Mouse (Mus musculus): ENCODE measurements around the gene Dok7. TPM values are rescaled to one million over a fixed set of nuclear protein-coding genes. Genes with fewer than 3 reads are reported as not detected.

Gene Dok7
- 24.5 and 26.9 TPM in 2 replicates for total RNA-seq (2014; rRNA removed)
- 10.9 and 11.6 TPM in 2 replicates for polyA plus RNA-seq (2015; fragmentation: Nextera tagmentation; extraction: Ambion mirVana)

DNA sequence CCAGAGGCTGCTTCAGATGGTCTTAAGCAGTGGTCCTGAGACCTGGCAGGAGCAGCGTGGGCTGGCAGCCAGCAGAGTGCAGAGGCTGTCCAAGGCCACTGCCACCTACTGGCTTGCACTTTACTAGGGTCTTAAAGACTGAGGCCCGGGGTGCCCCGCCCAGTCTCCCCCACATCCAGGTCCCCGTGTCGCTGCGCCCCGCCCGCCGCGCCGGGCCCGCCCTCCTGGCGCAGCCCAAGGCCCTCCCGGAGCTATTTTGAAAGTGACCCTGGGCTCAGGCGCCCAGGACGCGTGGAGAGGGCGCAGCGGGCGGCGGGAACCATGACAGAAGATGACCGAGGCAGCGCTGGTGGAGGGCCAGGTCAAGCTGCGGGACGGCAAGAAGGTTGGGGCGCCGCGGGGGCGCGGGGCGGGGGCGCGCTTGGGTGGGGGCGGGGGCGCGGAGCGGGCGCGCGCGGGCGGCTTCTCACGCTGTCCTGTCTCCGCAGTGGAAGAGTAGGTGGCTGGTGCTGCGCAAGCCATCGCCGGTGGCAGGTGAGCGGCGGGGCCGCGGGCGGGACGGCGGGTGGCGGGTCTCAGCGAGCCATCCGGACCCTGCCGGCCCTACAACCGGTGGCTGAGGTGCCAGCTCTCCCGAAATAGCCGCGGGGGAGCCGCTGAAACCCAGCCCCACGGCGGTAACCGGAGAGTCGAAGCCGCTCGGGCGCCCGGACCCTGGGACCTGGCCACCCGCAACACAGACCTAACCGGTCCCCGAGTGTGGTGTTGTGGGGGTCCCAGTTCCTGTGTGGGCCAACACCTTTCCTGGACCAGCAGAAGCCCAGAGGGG is at the start of gene Dok7:
Dok7 (plus strand) TSS at position 163 of the 829 bp plus-strand sequence.
- H3K9me3 ChIP-seq (ENCODE audit: low read length) = no peaks in the 10 kb centered on the region
- ATAC-seq (peak; percentile 67), DNase-seq (ENCODE audit: low spot score) (peak; percentile 76)
- peak; percentile 52 for TF ChIP-seq CTCF (IDR thresholded peaks at IDR 0.05; ENCODE audit: low read depth)
- H3K4me1 ChIP-seq (ENCODE audit: insufficient read depth, low read length) = peaks cover 22% of the 10 kb centered on the region
- under 1% methylated on average over 54 of the region's 74 CpGs for WGBS
- H3K36me3 ChIP-seq (ENCODE audit: insufficient read depth, low read length) = no peaks in the 10 kb centered on the region
- no peaks in the 10 kb centered on the region for H3K27me3 ChIP-seq (ENCODE audit: insufficient read depth, low read length)
- H3K27ac ChIP-seq = peak within 1 kb of the TSS; percentile 71
- peak within 1 kb of the TSS; percentile 61 for H3K4me3 ChIP-seq (ENCODE audit: low read length)
- peak within 1 kb of the TSS; percentile 95 for H3K4me2 ChIP-seq (ENCODE audit: low read depth, low read length)
- peak within 1 kb of the TSS; percentile 72 for H3K9ac ChIP-seq (replicated peaks; ENCODE audit: low read length)

DNA sequence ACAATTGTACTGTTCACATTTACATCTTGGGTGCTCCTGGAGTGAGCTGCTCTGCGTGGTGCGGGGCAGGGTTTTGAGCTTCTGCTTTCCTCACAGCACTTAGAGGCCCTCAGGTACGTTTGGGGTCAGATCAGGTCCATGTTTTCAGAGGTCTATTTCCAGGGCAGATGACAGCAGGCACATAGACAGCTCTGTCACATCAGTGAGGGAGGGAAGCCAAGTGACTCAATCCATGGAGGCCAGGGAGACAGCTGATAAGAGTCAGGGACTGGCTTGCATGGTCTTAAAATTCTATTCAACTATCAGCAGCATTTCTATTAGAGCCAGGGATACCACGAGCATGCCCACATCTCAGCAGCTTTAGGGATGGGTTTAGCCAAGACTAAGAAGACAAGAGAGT is 47.4 kb upstream of the Dok7 start:
- no peak overlapping the region for H3K9ac ChIP-seq (replicated peaks; ENCODE audit: low read length)
- no peak overlapping the region for H3K27ac ChIP-seq
- DNase-seq (ENCODE audit: low spot score) (no peak), ATAC-seq (no peak)
- TF ChIP-seq CTCF (IDR thresholded peaks at IDR 0.05; ENCODE audit: low read depth) = no peak
- 90% methylated on average over 4 of the region's 4 CpGs for WGBS
- no peaks in the 10 kb centered on the region for H3K9me3 ChIP-seq (ENCODE audit: low read length)
- no peaks in the 10 kb centered on the region for H3K36me3 ChIP-seq (ENCODE audit: insufficient read depth, low read length)
- no peak overlapping the region for H3K4me2 ChIP-seq (ENCODE audit: low read depth, low read length)
- no peaks in the 10 kb centered on the region for H3K4me1 ChIP-seq (ENCODE audit: insufficient read depth, low read length)
- no peak overlapping the region for H3K4me3 ChIP-seq (ENCODE audit: low read length)
- no peaks in the 10 kb centered on the region for H3K27me3 ChIP-seq (ENCODE audit: insufficient read depth, low read length)

DNA sequence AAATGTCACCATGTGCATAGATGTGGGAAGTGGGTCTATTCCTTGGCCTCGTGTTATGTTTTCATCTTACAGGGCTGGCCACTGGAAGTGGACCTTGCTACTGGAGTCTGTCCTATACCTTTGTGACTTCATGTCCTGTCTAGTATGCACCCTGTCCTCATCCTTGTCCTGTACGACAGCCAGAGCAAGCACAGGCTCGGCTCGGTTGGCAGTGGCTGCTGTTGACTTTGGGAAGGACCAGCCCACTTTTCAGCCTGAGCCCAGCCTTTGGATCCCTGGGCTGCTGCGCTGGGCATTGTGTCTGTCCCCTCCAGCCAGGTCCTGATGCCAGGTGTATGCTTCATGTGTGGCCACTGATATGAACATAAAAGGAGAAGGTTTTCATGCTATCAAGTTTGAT is 45.9 kb upstream of the Dok7 start:
- no peak for TF ChIP-seq CTCF (IDR thresholded peaks at IDR 0.05; ENCODE audit: low read depth)
- Histone ChIP-seq H3K9ac (replicated peaks; ENCODE audit: low read length) (no peak overlapping the region), H3K27ac (no peak overlapping the region), H3K9me3 (ENCODE audit: low read length) (no peaks in the 10 kb centered on the region), H3K4me1 (ENCODE audit: insufficient read depth, low read length) (no peaks in the 10 kb centered on the region), H3K4me2 (ENCODE audit: low read depth, low read length) (no peak overlapping the region), H3K4me3 (ENCODE audit: low read length) (no peak overlapping the region), H3K27me3 (ENCODE audit: insufficient read depth, low read length) (no peaks in the 10 kb centered on the region), H3K36me3 (ENCODE audit: insufficient read depth, low read length) (no peaks in the 10 kb centered on the region)
- DNase-seq (ENCODE audit: low spot score) = no peak
- no peak for ATAC-seq
- WGBS = 51% methylated on average over 5 of the region's 5 CpGs

DNA sequence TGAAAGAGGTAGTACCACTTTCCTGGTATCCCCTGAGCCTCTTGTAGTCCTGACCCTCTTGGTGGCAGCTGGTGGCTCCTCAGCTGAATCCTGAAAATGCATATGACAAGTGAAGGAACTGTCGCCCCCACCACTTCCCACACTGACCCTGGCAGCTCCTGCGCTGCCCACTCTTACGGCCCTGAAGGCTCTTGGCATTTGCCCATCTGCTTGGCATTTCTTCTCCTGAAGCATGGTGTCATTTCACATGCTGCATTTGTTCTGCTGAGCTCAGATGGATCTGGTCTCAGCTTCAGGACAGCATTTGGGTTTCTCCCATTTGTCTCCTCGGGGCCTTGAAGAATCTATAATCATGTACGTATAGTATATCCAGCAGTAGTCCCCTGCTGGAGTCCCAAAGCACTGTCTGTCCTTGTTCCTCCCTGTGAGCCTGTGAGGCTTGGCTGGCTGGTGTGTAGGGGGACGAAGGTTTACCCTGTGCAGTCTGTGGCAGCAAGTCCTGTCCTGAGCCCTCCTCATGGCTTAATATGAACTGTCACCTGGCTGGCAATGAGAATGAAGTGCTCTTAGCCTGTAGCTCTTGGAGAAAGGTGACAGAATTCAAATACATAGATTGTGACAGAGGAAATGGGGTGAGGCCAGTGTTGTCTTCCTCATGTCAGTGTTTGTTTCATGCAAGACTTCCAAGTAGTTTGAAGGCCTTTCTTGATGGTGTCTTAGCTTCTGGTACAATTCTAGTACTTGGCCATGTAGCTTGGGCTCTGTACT is 45.2 kb upstream of the Dok7 start:
- H3K4me1 ChIP-seq (ENCODE audit: insufficient read depth, low read length) = no peaks in the 10 kb centered on the region
- no peaks in the 10 kb centered on the region for H3K36me3 ChIP-seq (ENCODE audit: insufficient read depth, low read length)
- ATAC-seq = no peak
- H3K4me3 ChIP-seq (ENCODE audit: low read length) = no peak overlapping the region
- no peaks in the 10 kb centered on the region for H3K27me3 ChIP-seq (ENCODE audit: insufficient read depth, low read length)
- H3K9me3 ChIP-seq (ENCODE audit: low read length) = no peaks in the 10 kb centered on the region
- DNase-seq (ENCODE audit: low spot score) = peak; percentile 43
- TF ChIP-seq CTCF (IDR thresholded peaks at IDR 0.05; ENCODE audit: low read depth) = no peak
- H3K9ac ChIP-seq (replicated peaks; ENCODE audit: low read length) = no peak overlapping the region
- 69% methylated on average over 6 of the region's 6 CpGs for whole genome bisulfite sequencing
- no peak overlapping the region for H3K4me2 ChIP-seq (ENCODE audit: low read depth, low read length)
- H3K27ac ChIP-seq = no peak overlapping the region

DNA sequence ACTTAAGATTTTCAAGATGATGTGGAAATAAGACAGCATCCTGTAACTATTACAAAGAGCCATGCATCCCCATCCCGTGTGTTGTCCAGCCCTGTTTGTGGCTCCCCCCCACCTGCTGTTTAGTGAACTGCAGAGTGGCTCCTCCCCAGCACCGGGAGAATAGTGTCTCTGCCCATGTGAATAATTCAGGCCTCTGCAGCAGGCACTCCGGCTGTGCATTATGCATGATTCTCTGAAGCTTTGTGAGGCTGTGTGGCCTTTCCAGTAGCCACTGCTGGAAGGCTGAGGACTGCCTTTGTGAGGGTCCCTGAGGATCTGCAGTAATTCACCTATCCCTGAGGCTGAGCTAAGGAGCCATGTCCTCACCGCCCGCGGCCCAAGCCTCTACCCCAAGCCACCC is 42.5 kb upstream of the Dok7 start:
- Histone ChIP-seq H3K36me3 (ENCODE audit: insufficient read depth, low read length) (no peaks in the 10 kb centered on the region), H3K4me3 (ENCODE audit: low read length) (no peak overlapping the region), H3K9me3 (ENCODE audit: low read length) (no peaks in the 10 kb centered on the region), H3K27me3 (ENCODE audit: insufficient read depth, low read length) (no peaks in the 10 kb centered on the region), H3K4me1 (ENCODE audit: insufficient read depth, low read length) (no peaks in the 10 kb centered on the region; the same call in 1 of the 2 replicates), H3K9ac (replicated peaks; ENCODE audit: low read length) (no peak overlapping the region), H3K27ac (peak overlapping the region; percentile 43; the same call in 1 of the 2 replicates), H3K4me2 (ENCODE audit: low read depth, low read length) (no peak overlapping the region)
- ATAC-seq (peak; percentile 50), DNase-seq (ENCODE audit: low spot score) (peak; percentile 41)
- 28% methylated on average over 6 of the region's 6 CpGs for WGBS
- TF ChIP-seq CTCF (IDR thresholded peaks at IDR 0.05; ENCODE audit: low read depth) = no peak

DNA sequence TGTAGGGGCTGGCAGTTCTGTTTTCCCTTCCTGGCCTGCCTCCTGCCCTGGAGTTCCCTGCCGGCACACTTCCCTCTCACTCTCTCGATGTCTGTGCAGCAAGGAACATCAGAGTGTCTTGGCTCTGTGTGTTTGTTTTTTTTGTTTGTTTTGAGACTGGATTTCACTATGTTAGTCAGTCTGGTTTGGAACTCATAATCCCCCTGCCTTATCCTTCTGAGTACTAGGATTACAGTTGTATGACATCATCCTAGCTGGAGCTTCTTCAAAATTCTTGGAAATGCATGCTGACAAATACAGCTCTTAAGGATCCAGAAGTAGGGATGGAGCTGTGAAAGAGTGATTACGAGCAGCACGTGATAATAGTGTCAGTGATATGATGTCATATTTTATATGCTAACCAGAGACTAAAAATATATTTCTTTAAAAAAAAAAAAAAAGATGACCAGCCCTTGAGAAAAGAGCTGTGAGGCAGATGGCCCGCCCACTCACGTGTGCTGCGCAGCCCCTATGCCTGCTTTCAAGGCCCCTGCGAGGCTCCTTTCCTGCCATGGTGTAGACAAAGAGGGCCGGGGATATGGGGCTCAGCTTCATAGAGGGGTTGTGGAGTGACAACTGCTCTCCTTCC is 36.8 kb upstream of the Dok7 start:
- peak; percentile 30; the same call in 1 of the 2 replicates for ATAC-seq
- Histone ChIP-seq H3K36me3 (ENCODE audit: insufficient read depth, low read length) (peaks cover 18% of the 10 kb centered on the region; the same call in 1 of the 2 replicates), H3K9ac (replicated peaks; ENCODE audit: low read length) (no peak overlapping the region), H3K9me3 (ENCODE audit: low read length) (no peaks in the 10 kb centered on the region), H3K4me3 (ENCODE audit: low read length) (no peak overlapping the region), H3K27me3 (ENCODE audit: insufficient read depth, low read length) (no peaks in the 10 kb centered on the region), H3K4me1 (ENCODE audit: insufficient read depth, low read length) (no peaks in the 10 kb centered on the region; the same call in 1 of the 2 replicates), H3K4me2 (ENCODE audit: low read depth, low read length) (no peak overlapping the region), H3K27ac (0 out of 2 replicates have a peak overlapping the region, but pooled peaks have one; percentile 15)
- no peak for DNase-seq (ENCODE audit: low spot score)
- no peak for TF ChIP-seq CTCF (IDR thresholded peaks at IDR 0.05; ENCODE audit: low read depth)
- 63% methylated on average over 9 of the region's 9 CpGs for WGBS

All from hindbrain, postnatal 0 days (tissue).